Mouse (Mus musculus): ENCODE data around the gene Ddr1. TPM values are rescaled to one million over a fixed set of nuclear protein-coding genes. Genes with fewer than 3 reads are reported as not detected.
A peak's percentile ranks its signal among the peaks of the same experiment; 100 is the strongest.

The Ddr1 gene
- polyA plus RNA-seq, 2 experiments from 2014 or later, result 0.66 to 0.71 TPM

GRCm38 (mm10) chr17:35689936-35690645 is 14.3 kb downstream of the Ddr1 start:
- ATAC-seq, result no peak

- no peak for ATAC-seq
Measured at GRCm38 (mm10) chr17:35688347-35689175, 15.9 kb downstream of the Ddr1 start.

GRCm38 (mm10) chr17:35685061-35685460 is 19.4 kb downstream of the Ddr1 start:
- ATAC-seq, result no peak

- ATAC-seq, result no peak
Measured at GRCm38 (mm10) chr17:35681986-35682385, 22.4 kb downstream of the Ddr1 start.

- ATAC-seq, result no peak
Measured at GRCm38 (mm10) chr17:35680591-35680990, 23.8 kb downstream of the Ddr1 start.

- peak; percentile 98 for ATAC-seq
Measured at GRCm38 (mm10) chr17:35673416-35674035, 30.9 kb downstream of the Ddr1 start, which contains the start of gene Gtf2h4. Gtf2h4 (minus strand) TSS chr17:35673739.

- no peak for ATAC-seq
Measured at GRCm38 (mm10) chr17:35672527-35672926, 31.9 kb downstream of the Ddr1 start.

- ATAC-seq, result no peak
Measured at GRCm38 (mm10) chr17:35671846-35672245, 32.6 kb downstream of the Ddr1 start.

GRCm38 (mm10) chr17:35669731-35670130 is 34.7 kb downstream of the Ddr1 start:
- no peak for ATAC-seq

GRCm38 (mm10) chr17:35667334-35668065 is 36.9 kb downstream of the Ddr1 start, which contains the start of gene Vars2:
Vars2 (minus strand) TSS chr17:35667592.
- ATAC-seq, result peak; percentile 86

- no peak for ATAC-seq
Measured at GRCm38 (mm10) chr17:35666851-35667256, 37.6 kb downstream of the Ddr1 start.

- ATAC-seq, result no peak
Measured at GRCm38 (mm10) chr17:35665957-35666515, 38.4 kb downstream of the Ddr1 start.

- ATAC-seq, result no peak
Measured at GRCm38 (mm10) chr17:35653086-35653485, 51.3 kb downstream of the Ddr1 start.

- no peak for ATAC-seq
Measured at GRCm38 (mm10) chr17:35649429-35649828, 55.0 kb downstream of the Ddr1 start.

- no peak for ATAC-seq
Measured at GRCm38 (mm10) chr17:35643609-35644236, 60.7 kb downstream of the Ddr1 start, which contains the start of gene Mucl3. Mucl3 (minus strand) TSS chr17:35643695.

- no peak for ATAC-seq
Measured at GRCm38 (mm10) chr17:35639352-35639751, 65.1 kb downstream of the Ddr1 start.

- ATAC-seq, result peak; percentile 72
Measured at GRCm38 (mm10) chr17:35638475-35639190, 65.8 kb downstream of the Ddr1 start.

- ATAC-seq, result no peak
Measured at GRCm38 (mm10) chr17:35636363-35636762, 68.1 kb downstream of the Ddr1 start.

GRCm38 (mm10) chr17:35635699-35636111 is 68.7 kb downstream of the Ddr1 start:
- ATAC-seq, result no peak

GRCm38 (mm10) chr17:35635202-35635601 is 69.2 kb downstream of the Ddr1 start:
- no peak for ATAC-seq

- ATAC-seq, result no peak
Measured at GRCm38 (mm10) chr17:35633992-35634391, 70.4 kb downstream of the Ddr1 start.

All from activated CD4-positive, CD25-positive, alpha-beta regulatory T cell, adult 4 months (primary cell).